Mouse (Mus musculus) limb, embryonic 14.5 days (tissue): ENCODE results near the gene Ammecr1. TPM values are rescaled to one million over a fixed set of nuclear protein-coding genes. Genes with fewer than 3 reads are reported as not detected.

Source experiments
- ATAC-seq: fragments of 200-750 bp; cut with Nextera tagmentation; 2 replicates; pipeline ENCODE4 v1.8.0; 2017; ENCODE audit warnings: low read depth, moderate number of reproducible peaks, moderate TSS enrichment; ENCODE audit not compliant: low FRiP score
- DNase-seq: peaks from one replicate; pipeline ENCODE4 v3.0.0-alpha.2; 2015; ENCODE audit warnings: low spot score
- H3K27ac ChIP-seq: fragments of 300-500 bp; sonication (generic); replicated peaks from 2 replicates; pipeline ENCODE4 v1.5.1; 2014; ENCODE audit warnings: low read depth, mild to moderate bottlenecking, low read length, moderate library complexity, mixed read lengths
- H3K27me3 ChIP-seq: fragments of 300-500 bp; sonication (generic); 2 replicates; pipeline ENCODE4 v1.6.1; 2014; ENCODE audit warnings: low read length, mixed read lengths; ENCODE audit not compliant: control insufficient read depth, insufficient read depth
- H3K36me3 ChIP-seq: fragments of 300-500 bp; sonication (generic); 2 replicates; pipeline ENCODE4 v1.6.1; 2014; ENCODE audit warnings: mild to moderate bottlenecking, low read length, moderate library complexity, mixed read lengths; ENCODE audit not compliant: control insufficient read depth, insufficient read depth
- H3K4me1 ChIP-seq: fragments of 300-500 bp; sonication (generic); 2 replicates; pipeline ENCODE4 v1.6.1; 2014; ENCODE audit warnings: antibody characterized with exemption, low read length, mixed read lengths; ENCODE audit not compliant: control insufficient read depth, insufficient read depth
- H3K4me2 ChIP-seq: fragments of 300-500 bp; sonication (generic); replicated peaks from 2 replicates; pipeline ENCODE4 v1.6.1; 2014; ENCODE audit warnings: low read depth, mild to moderate bottlenecking, low read length, moderate library complexity; ENCODE audit not compliant: severe bottlenecking
- H3K4me3 ChIP-seq: fragments of 300-500 bp; sonication (generic); replicated peaks from 2 replicates; pipeline ENCODE4 v1.5.1; 2014; ENCODE audit warnings: low read length
- H3K9ac ChIP-seq: fragments of 300-500 bp; sonication (generic); 2 replicates; pipeline ENCODE4 v1.6.1; 2014; ENCODE audit warnings: mild to moderate bottlenecking, low read depth, low read length, moderate library complexity; ENCODE audit not compliant: severe bottlenecking
- H3K9me3 ChIP-seq: fragments of 300-500 bp; sonication (generic); 2 replicates; pipeline ENCODE4 v1.6.1; 2016; ENCODE audit warnings: low read length; ENCODE audit not compliant: control insufficient read depth
- POLR2A ChIP-seq: fragments of 200-500 bp; IDR thresholded peaks from 2 replicates; pipeline ENCODE4 v1.8.0; 2012; ENCODE audit warnings: inconsistent platforms, mild to moderate bottlenecking, moderate library complexity, borderline replicate concordance; ENCODE audit not compliant: insufficient read depth, insufficient read length; ENCODE audit errors: extremely low read depth
- WGBS: fragments of 180-500 bp; shearing (Covaris S2); extraction: QIAGEN DNeasy Blood & Tissue Kit; methylation state at CpG from one replicate; pipeline ENCODE4 v1.1.7; 2014; 5-methylcytosine and 5-hydroxymethylcytosine counted together
- polyA plus RNA-seq, 2 experiments: library from polyadenylated mRNA; depleted of rRNA in 1 of 2; stranded (reverse) in 1 of 2; unstranded in 1 of 2; fragments of >200 nt; fragmentation: Nextera tagmentation in 1 of 2; extraction: Ambion mirVana in 1 of 2; gene quantifications; 2 replicates each; pipeline versions ENCODE4 v1.2.1 to v1.2.3; 2012 to 2014

Gene Ammecr1
- polyA plus RNA-seq, 2 experiments: 7.1 to 19.6 TPM

- Histone ChIP-seq H3K27ac (no peak overlapping the region), H3K4me1 (peaks cover 3% of the 10 kb centered on the region; the same call in 1 of the 2 replicates), H3K36me3 (no peaks in the 10 kb centered on the region), H3K27me3 (no peaks in the 10 kb centered on the region), H3K9ac (no peak overlapping the region), H3K4me2 (no peak overlapping the region), H3K4me3 (no peak overlapping the region), H3K9me3 (no peaks in the 10 kb centered on the region)
- DNase-seq (no peak), ATAC-seq (no peak)
- TF ChIP-seq POLR2A: no peak
Observed at GRCm38 (mm10) chrX:142914208-142914607, 52.3 kb downstream of the Ammecr1 start.

GRCm38 (mm10) chrX:142903854-142904253 is 62.7 kb downstream of the Ammecr1 start:
- Histone ChIP-seq H3K9me3 (no peaks in the 10 kb centered on the region), H3K27me3 (no peaks in the 10 kb centered on the region), H3K27ac (no peak overlapping the region), H3K9ac (no peak overlapping the region), H3K4me3 (no peak overlapping the region), H3K4me2 (no peak overlapping the region), H3K4me1 (no peaks in the 10 kb centered on the region), H3K36me3 (no peaks in the 10 kb centered on the region)
- TF ChIP-seq POLR2A: no peak
- DNase-seq: no peak
- ATAC-seq: no peak
- whole genome bisulfite sequencing: 77% methylated on average over 8 of the region's 8 CpGs

GRCm38 (mm10) chrX:142902599-142902998 is 63.9 kb downstream of the Ammecr1 start:
- H3K9me3 ChIP-seq: no peaks in the 10 kb centered on the region
- no peak overlapping the region for H3K27ac ChIP-seq
- no peak for ATAC-seq
- H3K36me3 ChIP-seq: no peaks in the 10 kb centered on the region
- no peak for TF ChIP-seq POLR2A
- H3K9ac ChIP-seq: no peak overlapping the region
- H3K4me2 ChIP-seq: no peak overlapping the region
- no peaks in the 10 kb centered on the region for H3K27me3 ChIP-seq
- no peaks in the 10 kb centered on the region for H3K4me1 ChIP-seq
- 69% methylated on average over 2 of the region's 2 CpGs for WGBS
- DNase-seq: no peak
- no peak overlapping the region for H3K4me3 ChIP-seq

- H3K36me3 ChIP-seq: no peaks in the 10 kb centered on the region
- no peak overlapping the region for H3K9ac ChIP-seq
- ATAC-seq (no peak), DNase-seq (no peak)
- no peak overlapping the region for H3K27ac ChIP-seq
- WGBS: 67% methylated on average over 4 of the region's 4 CpGs
- TF ChIP-seq POLR2A: no peak
- no peaks in the 10 kb centered on the region for H3K9me3 ChIP-seq
- H3K27me3 ChIP-seq: no peaks in the 10 kb centered on the region
- no peak overlapping the region for H3K4me3 ChIP-seq
- H3K4me1 ChIP-seq: no peaks in the 10 kb centered on the region
- no peak overlapping the region for H3K4me2 ChIP-seq
Observed at GRCm38 (mm10) chrX:142901915-142902314, 64.6 kb downstream of the Ammecr1 start.

- no peak overlapping the region for H3K4me2 ChIP-seq
- no peaks in the 10 kb centered on the region for H3K4me1 ChIP-seq
- DNase-seq (no peak), ATAC-seq (no peak)
- no peaks in the 10 kb centered on the region for H3K27me3 ChIP-seq
- H3K36me3 ChIP-seq: no peaks in the 10 kb centered on the region
- TF ChIP-seq POLR2A: no peak
- no peak overlapping the region for H3K9ac ChIP-seq
- WGBS: 86% methylated on average over 9 of the region's 9 CpGs
- no peak overlapping the region for H3K4me3 ChIP-seq
- H3K9me3 ChIP-seq: no peaks in the 10 kb centered on the region
- no peak overlapping the region for H3K27ac ChIP-seq
Observed at GRCm38 (mm10) chrX:142898295-142898887, 68.1 kb downstream of the Ammecr1 start.
